Mouse (Mus musculus) olfactory bulb, adult 2 months (tissue): Measurements from ENCODE around the gene Slc41a2.

Source experiments
- CTCF ChIP-seq: fragments of 200-500 bp; IDR thresholded peaks from 2 replicates; pipeline ENCODE4 v1.5.1; 2012; ENCODE audit warnings: low read depth, mild to moderate bottlenecking, low read length, moderate library complexity; ENCODE audit not compliant: insufficient read depth
- POLR2A ChIP-seq: fragments of 200-500 bp; IDR thresholded peaks from 2 replicates; pipeline ENCODE4 v1.6.1; 2012; ENCODE audit warnings: mild to moderate bottlenecking, low read depth, low read length, moderate library complexity; ENCODE audit not compliant: insufficient read depth

- TF ChIP-seq CTCF = no peak
- TF ChIP-seq POLR2A = no peak
These were observed 103.7 kb downstream of the Slc41a2 start for GRCm38 (mm10) chr10:83233967-83234366.
